Mouse (Mus musculus): ENCODE results near the gene 4933425L06Rik. TPM values are rescaled to one million over a fixed set of nuclear protein-coding genes. Genes with fewer than 3 reads are reported as not detected.
A peak's percentile ranks its signal among the peaks of the same experiment; 100 is the strongest.

Gene 4933425L06Rik
- polyA plus RNA-seq, 1 experiment from 2014 or later, result not detected

DNA sequence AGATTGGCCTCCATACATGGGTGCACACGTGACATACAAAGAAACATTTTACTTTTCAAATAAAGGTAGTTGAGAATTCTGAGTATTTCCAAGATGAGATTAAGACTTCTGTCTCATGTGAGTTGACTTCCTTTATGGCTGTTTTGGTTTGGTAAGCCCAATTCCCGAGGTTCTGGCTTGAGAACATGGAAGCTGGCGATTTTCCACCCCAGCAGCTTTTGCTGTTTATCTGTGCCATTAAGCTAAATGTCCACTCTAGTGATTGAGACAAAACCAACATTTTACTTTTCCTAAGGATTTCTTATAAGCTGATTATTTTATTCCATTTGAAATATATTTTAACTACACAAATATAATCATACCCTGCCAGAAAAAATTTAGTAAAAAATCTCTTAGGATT is 68.1 kb downstream of the 4933425L06Rik start:
- Histone ChIP-seq H3K4me3 (replicated peaks; ENCODE audit: low read depth, low read length) (no peak overlapping the region), H3K27ac (replicated peaks; ENCODE audit: low read depth, low read length) (no peak overlapping the region), H3K9me3 (ENCODE audit: control insufficient read depth, low read length) (no peaks in the 10 kb centered on the region), H3K27me3 (ENCODE audit: control insufficient read depth, insufficient read depth, low read length) (no peaks in the 10 kb centered on the region), H3K4me2 (ENCODE audit: low read length) (no peak overlapping the region), H3K9ac (replicated peaks; ENCODE audit: low read length) (no peak overlapping the region), H3K36me3 (ENCODE audit: control insufficient read depth, insufficient read depth, low read length) (no peaks in the 10 kb centered on the region), H3K4me1 (ENCODE audit: control insufficient read depth, insufficient read depth, low read length) (no peaks in the 10 kb centered on the region)
- ATAC-seq (ENCODE audit: low FRiP score, low TSS enrichment), result no peak
- no peak for DNase-seq
- 79% methylated on average over 3 of the region's 3 CpGs for WGBS

DNA sequence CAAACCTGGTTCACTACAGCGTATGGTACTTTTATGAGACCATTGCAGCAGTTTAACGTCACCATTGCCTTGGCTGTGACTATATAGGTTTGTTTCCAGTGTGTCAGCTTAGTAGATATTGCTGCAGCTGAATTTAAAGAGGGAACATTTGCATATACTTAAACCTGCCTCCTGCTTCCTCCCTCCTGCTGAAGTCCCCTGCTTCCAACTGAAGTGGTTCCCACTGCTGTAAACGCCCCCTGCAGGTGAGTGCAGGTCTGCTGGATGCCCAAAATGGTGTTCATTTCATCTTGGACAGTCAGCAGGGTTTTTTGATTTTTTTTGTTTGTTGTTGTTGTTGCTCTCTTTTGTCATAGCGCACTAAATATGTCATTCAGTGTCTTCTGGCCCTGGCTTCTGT is 72.0 kb downstream of the 4933425L06Rik start:
- Histone ChIP-seq H3K27ac (replicated peaks; ENCODE audit: low read depth, low read length) (no peak overlapping the region), H3K27me3 (ENCODE audit: control insufficient read depth, insufficient read depth, low read length) (no peaks in the 10 kb centered on the region), H3K9me3 (ENCODE audit: control insufficient read depth, low read length) (no peaks in the 10 kb centered on the region), H3K9ac (replicated peaks; ENCODE audit: low read length) (no peak overlapping the region), H3K36me3 (ENCODE audit: control insufficient read depth, insufficient read depth, low read length) (no peaks in the 10 kb centered on the region), H3K4me2 (ENCODE audit: low read length) (no peak overlapping the region), H3K4me1 (ENCODE audit: control insufficient read depth, insufficient read depth, low read length) (no peaks in the 10 kb centered on the region), H3K4me3 (replicated peaks; ENCODE audit: low read depth, low read length) (no peak overlapping the region)
- WGBS, result 57% methylated on average over 4 of the region's 4 CpGs
- ATAC-seq (ENCODE audit: low FRiP score, low TSS enrichment), result no peak
- DNase-seq, result peak; percentile 48

- ATAC-seq (ENCODE audit: low FRiP score, low TSS enrichment) (no peak), DNase-seq (no peak)
- H3K27me3 ChIP-seq (ENCODE audit: control insufficient read depth, insufficient read depth, low read length), result no peaks in the 10 kb centered on the region
- H3K9ac ChIP-seq (replicated peaks; ENCODE audit: low read length), result no peak overlapping the region
- no peak overlapping the region for H3K27ac ChIP-seq (replicated peaks; ENCODE audit: low read depth, low read length)
- 89% methylated on average over 6 of the region's 6 CpGs for WGBS
- no peak overlapping the region for H3K4me2 ChIP-seq (ENCODE audit: low read length)
- no peaks in the 10 kb centered on the region for H3K4me1 ChIP-seq (ENCODE audit: control insufficient read depth, insufficient read depth, low read length)
- no peaks in the 10 kb centered on the region for H3K9me3 ChIP-seq (ENCODE audit: control insufficient read depth, low read length)
- no peaks in the 10 kb centered on the region for H3K36me3 ChIP-seq (ENCODE audit: control insufficient read depth, insufficient read depth, low read length)
- H3K4me3 ChIP-seq (replicated peaks; ENCODE audit: low read depth, low read length), result no peak overlapping the region
These were observed 83.5 kb downstream of the 4933425L06Rik start for GRCm38 (mm10) chr13:105165441-105165840.

Other genes with a start within 250 kb of the 4933425L06Rik start
- 0.86 and 1.9 TPM in 2 replicates for gene Shisal2b, start 218.2 kb upstream of the 4933425L06Rik start, polyA plus RNA-seq (2014; fragmentation: Nextera tagmentation; extraction: Ambion mirVana)
- 3.7 and 5.0 TPM in 2 replicates for gene Rgs7bp, start 27.2 kb upstream of the 4933425L06Rik start, polyA plus RNA-seq (2014; fragmentation: Nextera tagmentation; extraction: Ambion mirVana)
- gene Rnf180, start 212.7 kb downstream of the 4933425L06Rik start, polyA plus RNA-seq (2014; fragmentation: Nextera tagmentation; extraction: Ambion mirVana), result 34.5 and 35.7 TPM in 2 replicates